Comparison of ENCODE assay signal across 18 mouse cellular contexts in the genomic region with DNA sequence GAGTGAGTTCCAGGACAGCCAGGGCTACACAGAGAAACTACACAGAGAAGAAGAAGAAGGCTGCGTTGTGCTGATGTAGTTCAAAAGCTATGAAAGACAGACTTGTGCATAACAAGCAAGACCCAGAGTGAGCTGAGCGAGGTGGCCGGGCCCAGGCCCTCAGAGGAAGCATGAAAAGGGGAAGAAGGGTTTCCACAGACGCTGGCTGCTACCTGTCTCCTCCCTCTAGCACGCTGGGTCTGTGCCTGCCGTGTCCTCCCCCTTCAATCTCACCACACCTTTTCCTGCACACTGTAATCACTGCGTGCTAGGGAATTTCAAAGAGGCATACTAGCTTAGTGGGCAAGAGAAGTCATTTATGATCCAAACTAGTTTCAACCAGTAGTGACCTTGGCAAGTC. TPM values are rescaled to one million over a fixed set of nuclear protein-coding genes. Genes with fewer than 3 reads are reported as not detected.
DNase-seq lines count a peak whose midpoint lies in the region; ATAC-seq lines count a peak whose summit lies in the region.
"Had no signal": no experiment of that assay in that cellular context is flagged by ENCODE, and none has a peak within 500 bp of the region (broad histone marks: within the 10 kb centered on the region; RNA-seq: fewer than 3 reads in every experiment).

No protein-coding gene starts in this region.

- H3K4me2 ChIP-seq in intestine, embryonic 15.5 days (replicated peaks) = no peak overlapping the region
- H3K4me2 ChIP-seq in midbrain, embryonic 14.5 days (ENCODE audit: low read length) = no peak overlapping the region
- H3K4me2 ChIP-seq: heart, embryonic 13.5 days; hindbrain, embryonic 13.5 days; midbrain, embryonic 11.5 days had no signal

- H3K36me3 ChIP-seq in intestine, embryonic 15.5 days = peaks cover 3% of the 10 kb centered on the region; the same call in 1 of the 2 replicates
- H3K36me3 ChIP-seq in midbrain, embryonic 14.5 days (ENCODE audit: control insufficient read depth, insufficient read depth, low read length) = peaks cover 51% of the 10 kb centered on the region

- H3K27me3 ChIP-seq in intestine, embryonic 15.5 days (replicated peaks) = no peaks in the 10 kb centered on the region
- no peaks in the 10 kb centered on the region for H3K27me3 ChIP-seq in midbrain, embryonic 14.5 days (ENCODE audit: control insufficient read depth, insufficient read depth, low read length)
- H3K27me3 ChIP-seq: heart, embryonic 13.5 days; hindbrain, embryonic 13.5 days had no signal

- no peaks in the 10 kb centered on the region for H3K9me3 ChIP-seq in intestine, embryonic 15.5 days
- no peaks in the 10 kb centered on the region for H3K9me3 ChIP-seq in midbrain, embryonic 14.5 days (ENCODE audit: control insufficient read depth, low read length)
- H3K9me3 ChIP-seq: heart, embryonic 13.5 days; hindbrain, embryonic 13.5 days had no signal

- H3K9ac ChIP-seq in intestine, embryonic 15.5 days = no peak overlapping the region
- no peak overlapping the region for H3K9ac ChIP-seq in midbrain, embryonic 14.5 days (replicated peaks; ENCODE audit: low read length)
- H3K9ac ChIP-seq: heart, embryonic 13.5 days; hindbrain, embryonic 13.5 days; liver, postnatal 0 days had no signal

- no peak overlapping the region for H3K27ac ChIP-seq in intestine, embryonic 15.5 days
- H3K27ac ChIP-seq in midbrain, embryonic 14.5 days (replicated peaks; ENCODE audit: low read depth, low read length) = no peak overlapping the region
- H3K27ac ChIP-seq: heart, embryonic 13.5 days; hindbrain, embryonic 13.5 days; macrophage had no signal

- WGBS in intestine, embryonic 15.5 days = 83% methylated on average over 7 of the region's 7 CpGs
- 91% methylated on average over 7 of the region's 7 CpGs for WGBS in midbrain, embryonic 14.5 days

- no peak overlapping the region for H3K4me3 ChIP-seq in intestine, embryonic 15.5 days (replicated peaks)
- H3K4me3 ChIP-seq in midbrain, embryonic 14.5 days (replicated peaks; ENCODE audit: low read depth, low read length) = no peak overlapping the region
- H3K4me3 ChIP-seq: heart, embryonic 13.5 days; hindbrain, embryonic 13.5 days had no signal

- peaks cover 9% of the 10 kb centered on the region; the same call in 1 of the 2 replicates for H3K4me1 ChIP-seq in intestine, embryonic 15.5 days (replicated peaks)
- no peaks in the 10 kb centered on the region for H3K4me1 ChIP-seq in midbrain, embryonic 14.5 days (ENCODE audit: control insufficient read depth, insufficient read depth, low read length)

- ATAC-seq in common myeloid progenitor, adult 5-6 weeks (replicated peaks; ENCODE audit: low read depth, poor library complexity, severe bottlenecking) = 0 out of 2 replicates have a peak, but pooled peaks have one; percentile 42
- ATAC-seq in neutrophil, adult 5-6 weeks (ENCODE audit: extremely low read depth, insufficient number of reproducible peaks, low FRiP score, poor library complexity, severe bottlenecking) = peak; percentile 75
- ATAC-seq in intestine, embryonic 15.5 days = no peak
- no peak for ATAC-seq in midbrain, embryonic 14.5 days (ENCODE audit: low FRiP score, low TSS enrichment)
- ATAC-seq: liver, postnatal 0 days; lung, postnatal 0 days had no signal

- DNase-seq in spleen, adult 18-20 months = peak; percentile 18 to 28
- DNase-seq in spleen, adult 12 weeks (ENCODE audit: low spot score) = no peak
- no peak for DNase-seq in adrenal gland, postnatal 10 days
- no peak for DNase-seq in midbrain, embryonic 14.5 days
- DNase-seq: adrenal gland, postnatal 25 days; cerebellum, adult 11-12 months; cerebellum, postnatal 10 days; kidney, adult 2 months; kidney, postnatal 10 days; liver, postnatal 0 days had no signal

RNA-seq across cellular contexts. Expression of gene Rflnb, which starts 36.8 kb away (rescaled TPM):
- 2.0 and 2.6 TPM in 2 replicates for total RNA-seq in common myeloid progenitor, adult 5-6 weeks (2017)
- total RNA-seq in neutrophil, adult 5-6 weeks (2017) = 69.2 and 73.0 TPM in 2 replicates
- total RNA-seq in adrenal gland, postnatal 10 days (2021) = 10 to 100 TPM; 61.0 to 75.2 TPM
- polyA plus RNA-seq in intestine, embryonic 15.5 days (2015; fragmentation: Nextera tagmentation; extraction: Ambion mirVana) = 51.8 and 52.0 TPM in 2 replicates
- 6.3 and 7.7 TPM in 2 replicates for polyA plus RNA-seq in midbrain, embryonic 14.5 days (2014; fragmentation: Nextera tagmentation; extraction: Ambion mirVana)

Comparison
In these comparisons a context has a peak if more than half of its experiments do, and no peak if none do; other contexts are left out.
1. DNase-seq: peak in spleen, adult 18-20 months (2 of 2); none in spleen, adult 12 weeks (single experiment), adrenal gland, postnatal 10 days (single experiment) and midbrain, embryonic 14.5 days (single experiment).
2. ATAC-seq: peak in common myeloid progenitor, adult 5-6 weeks (single experiment) and neutrophil, adult 5-6 weeks (single experiment); none in intestine, embryonic 15.5 days (single experiment) and midbrain, embryonic 14.5 days (single experiment).
3. RNA of gene Rflnb, which starts 36.8 kb away (total RNA-seq): 61.0 to 75.2 TPM in adrenal gland, postnatal 10 days and 69.2 to 73.0 TPM in neutrophil, adult 5-6 weeks; 2.0 to 2.6 TPM in common myeloid progenitor, adult 5-6 weeks; every median in the first group is over 10 times any median in the second.